Mouse (Mus musculus) heart, embryonic 14.5 days (tissue): ENCODE measurements around the gene D1Ertd622e. TPM values are rescaled to one million over a fixed set of nuclear protein-coding genes. Genes with fewer than 3 reads are reported as not detected.

Experiments used
- ATAC-seq: fragments of 200-750 bp; cut with Nextera tagmentation; 2 replicates; pipeline ENCODE4 v1.8.0; 2017; ENCODE audit warnings: low read depth, moderate TSS enrichment; ENCODE audit not compliant: insufficient number of reproducible peaks, insufficient read depth, low FRiP score
- H3K27ac ChIP-seq, 2 experiments: fragments of 200-500 bp in 1 of 2; fragments of 300-500 bp in 1 of 2; sonication (generic) in 1 of 2; replicated peaks in 1 of 2; 2 replicates each; pipeline ENCODE4 v1.5.1; 2012 to 2014; ENCODE audit warnings: low read depth in 2 of 2, low read length in 2 of 2, control low read depth in 1 of 2, mild to moderate bottlenecking in 1 of 2, mixed read lengths in 1 of 2; ENCODE audit not compliant: control insufficient read depth in 1 of 2, insufficient read depth in 1 of 2
- H3K27me3 ChIP-seq: fragments of 300-500 bp; sonication (generic); 2 replicates; pipeline ENCODE4 v1.6.1; 2014; ENCODE audit warnings: mild to moderate bottlenecking, low read length, control low read depth; ENCODE audit not compliant: control insufficient read depth, insufficient read depth
- H3K36me3 ChIP-seq: fragments of 300-500 bp; sonication (generic); 2 replicates; pipeline ENCODE4 v1.6.1; 2014; ENCODE audit warnings: mild to moderate bottlenecking, control low read depth, low read length, mixed read lengths; ENCODE audit not compliant: control insufficient read depth, insufficient read depth
- H3K4me1 ChIP-seq, 2 experiments: fragments of 200-500 bp in 1 of 2; fragments of 300-500 bp in 1 of 2; sonication (generic) in 1 of 2; 2 replicates each; pipeline ENCODE4 v1.6.1; 2012 to 2014; ENCODE audit warnings: low read length in 2 of 2, control low read depth in 1 of 2, mixed read lengths in 1 of 2; ENCODE audit not compliant: control insufficient read depth in 2 of 2, insufficient read depth in 2 of 2
- H3K4me2 ChIP-seq: fragments of 300-500 bp; sonication (generic); 2 replicates; pipeline ENCODE4 v1.6.1; 2014; ENCODE audit warnings: mild to moderate bottlenecking, low read length
- H3K4me3 ChIP-seq, 2 experiments: fragments of 200-500 bp in 1 of 2; fragments of 300-500 bp in 1 of 2; sonication (generic) in 1 of 2; 2 replicates each; pipeline ENCODE4 v1.5.1; 2012 to 2014; ENCODE audit warnings: low read length in 2 of 2, mild to moderate bottlenecking in 2 of 2, control low read depth in 1 of 2, low read depth in 1 of 2, moderate library complexity in 1 of 2; ENCODE audit not compliant: control insufficient read depth in 1 of 2, insufficient read depth in 1 of 2
- H3K9ac ChIP-seq: fragments of 300-500 bp; sonication (generic); 2 replicates; pipeline ENCODE4 v1.6.1; 2014; ENCODE audit warnings: mild to moderate bottlenecking, low read length
- H3K9me3 ChIP-seq: fragments of 300-500 bp; sonication (generic); 2 replicates; pipeline ENCODE4 v1.6.1; 2016; ENCODE audit warnings: low read length, control low read depth; ENCODE audit not compliant: control insufficient read depth
- WGBS: fragments of 180-500 bp; shearing (Covaris S2); extraction: QIAGEN DNeasy Blood & Tissue Kit; methylation state at CpG from one replicate; pipeline ENCODE4 v1.1.7; 2014; 5-methylcytosine and 5-hydroxymethylcytosine counted together
- polyA plus RNA-seq: library from polyadenylated mRNA; unstranded; fragments of >200 nt; fragmentation: Nextera tagmentation; extraction: Ambion mirVana; gene quantifications from 2 replicates; pipeline ENCODE4 v1.2.1, GENCODE M21; 2014

Gene D1Ertd622e
- polyA plus RNA-seq, 1 experiment from 2014 or later = 7.8 TPM

GRCm38 (mm10) chr1:97634104-97634503, 27.8 kb downstream of the D1Ertd622e start:
- H3K27ac ChIP-seq = no peak overlapping the region
- H3K4me1 ChIP-seq = no peaks in the 10 kb centered on the region; a peak in 1 of 4 replicates
- no peaks in the 10 kb centered on the region for H3K27me3 ChIP-seq
- H3K9me3 ChIP-seq = no peaks in the 10 kb centered on the region
- H3K4me3 ChIP-seq = no peak overlapping the region
- H3K4me2 ChIP-seq = no peak overlapping the region
- ATAC-seq = no peak
- H3K9ac ChIP-seq = no peak overlapping the region
- 85% methylated on average over 8 of the region's 8 CpGs for WGBS
- no peaks in the 10 kb centered on the region for H3K36me3 ChIP-seq

GRCm38 (mm10) chr1:97632545-97633256, 29.2 kb downstream of the D1Ertd622e start:
- no peak overlapping the region for H3K27ac ChIP-seq
- 86% methylated on average over 11 of the region's 11 CpGs for WGBS
- ATAC-seq = no peak
- H3K36me3 ChIP-seq = no peaks in the 10 kb centered on the region
- H3K4me3 ChIP-seq = no peak overlapping the region
- H3K9ac ChIP-seq = no peak overlapping the region
- no peaks in the 10 kb centered on the region for H3K9me3 ChIP-seq
- H3K4me2 ChIP-seq = no peak overlapping the region
- H3K4me1 ChIP-seq = no peaks in the 10 kb centered on the region; a peak in 1 of 4 replicates
- H3K27me3 ChIP-seq = no peaks in the 10 kb centered on the region

GRCm38 (mm10) chr1:97631843-97632470, 29.9 kb downstream of the D1Ertd622e start:
- no peak for ATAC-seq

GRCm38 (mm10) chr1:97630146-97630545, 31.7 kb downstream of the D1Ertd622e start:
- Histone ChIP-seq H3K4me2 (no peak overlapping the region), H3K4me3 (no peak overlapping the region), H3K4me1 (no peaks in the 10 kb centered on the region; a peak in 1 of 4 replicates), H3K36me3 (no peaks in the 10 kb centered on the region), H3K27ac (no peak overlapping the region), H3K9ac (no peak overlapping the region), H3K9me3 (no peaks in the 10 kb centered on the region), H3K27me3 (no peaks in the 10 kb centered on the region)
- no peak for ATAC-seq
- 59% methylated on average over 5 of the region's 5 CpGs for WGBS

More at GRCm38 (mm10) chr1:97631843-97632470, 29.9 kb downstream of the D1Ertd622e start:
- no peaks in the 10 kb centered on the region for H3K9me3 ChIP-seq
- H3K27ac ChIP-seq = no peak overlapping the region
- H3K4me1 ChIP-seq = no peaks in the 10 kb centered on the region; a peak in 1 of 4 replicates
- 77% methylated on average over 5 of the region's 5 CpGs for WGBS
- H3K4me3 ChIP-seq = no peak overlapping the region
- H3K4me2 ChIP-seq = no peak overlapping the region
- no peak overlapping the region for H3K9ac ChIP-seq
- H3K27me3 ChIP-seq = no peaks in the 10 kb centered on the region
- no peaks in the 10 kb centered on the region for H3K36me3 ChIP-seq

GRCm38 (mm10) chr1:97628859-97629258, 33.0 kb downstream of the D1Ertd622e start:
- no peaks in the 10 kb centered on the region for H3K27me3 ChIP-seq
- 62% methylated on average over 7 of the region's 7 CpGs for WGBS
- H3K9ac ChIP-seq = no peak overlapping the region
- H3K4me3 ChIP-seq = no peak overlapping the region
- H3K9me3 ChIP-seq = no peaks in the 10 kb centered on the region
- no peaks in the 10 kb centered on the region for H3K36me3 ChIP-seq
- ATAC-seq = no peak
- H3K4me1 ChIP-seq = no peaks in the 10 kb centered on the region; a peak in 1 of 4 replicates
- no peak overlapping the region for H3K27ac ChIP-seq
- H3K4me2 ChIP-seq = no peak overlapping the region

GRCm38 (mm10) chr1:97628016-97628415, 33.9 kb downstream of the D1Ertd622e start:
- H3K36me3 ChIP-seq = no peaks in the 10 kb centered on the region
- no peak overlapping the region for H3K27ac ChIP-seq
- no peak overlapping the region for H3K9ac ChIP-seq
- no peak overlapping the region for H3K4me2 ChIP-seq
- no peak for ATAC-seq
- WGBS = 76% methylated on average over 8 of the region's 8 CpGs
- no peaks in the 10 kb centered on the region for H3K9me3 ChIP-seq
- no peak overlapping the region for H3K4me3 ChIP-seq
- H3K27me3 ChIP-seq = no peaks in the 10 kb centered on the region
- H3K4me1 ChIP-seq = no peaks in the 10 kb centered on the region; a peak in 1 of 4 replicates

GRCm38 (mm10) chr1:97625427-97625826, 36.4 kb downstream of the D1Ertd622e start:
- Histone ChIP-seq H3K9me3 (no peaks in the 10 kb centered on the region), H3K4me3 (no peak overlapping the region)
- WGBS = 38% methylated on average over 6 of the region's 6 CpGs

More at GRCm38 (mm10) chr1:97625427-97625826, 36.4 kb downstream of the D1Ertd622e start:
- no peak for ATAC-seq
- Histone ChIP-seq H3K4me2 (no peak overlapping the region), H3K36me3 (no peaks in the 10 kb centered on the region), H3K27me3 (no peaks in the 10 kb centered on the region), H3K27ac (no peak overlapping the region), H3K4me1 (no peaks in the 10 kb centered on the region; a peak in 1 of 4 replicates), H3K9ac (no peak overlapping the region)
